Mouse (Mus musculus) kidney, postnatal 4 days (tissue): Measurements from ENCODE around the gene Gm5773.
"Not testable (repeated sequence)": the region's sequence is repeated elsewhere in the genome, so short reads cannot be mapped to it uniquely, and the experiment has no call there.

ENCODE experiments used
- DNase-seq, 2 experiments: peaks; one replicate each; pipeline ENCODE4 v3.0.0; 2021; ENCODE audit warnings: mixed read lengths in 2 of 2

Gene Gm5773

DNA sequence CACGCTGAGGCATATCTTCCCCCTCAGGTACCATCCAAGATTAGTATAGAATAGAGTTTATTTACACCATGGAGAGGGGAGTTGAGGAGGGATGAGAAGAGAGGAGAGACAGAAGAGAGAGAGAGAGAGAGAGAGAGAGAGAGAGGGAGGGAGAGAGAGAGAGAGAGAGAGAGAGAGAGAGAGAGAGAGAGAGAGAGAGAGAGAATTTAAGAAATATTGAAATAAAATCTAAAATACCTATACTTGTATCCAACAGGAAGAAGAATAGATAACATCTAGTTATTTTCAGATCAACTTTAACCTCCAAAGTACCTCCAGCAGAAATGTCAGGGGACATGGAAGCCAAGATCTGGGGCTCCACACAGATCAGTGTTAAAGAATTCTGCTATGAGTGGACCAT, at the start of gene Gm5773:
Gm5773 (plus strand) TSS at position 301 of the 400 bp plus-strand sequence.
- DNase-seq = not testable (repeated sequence)

DNA sequence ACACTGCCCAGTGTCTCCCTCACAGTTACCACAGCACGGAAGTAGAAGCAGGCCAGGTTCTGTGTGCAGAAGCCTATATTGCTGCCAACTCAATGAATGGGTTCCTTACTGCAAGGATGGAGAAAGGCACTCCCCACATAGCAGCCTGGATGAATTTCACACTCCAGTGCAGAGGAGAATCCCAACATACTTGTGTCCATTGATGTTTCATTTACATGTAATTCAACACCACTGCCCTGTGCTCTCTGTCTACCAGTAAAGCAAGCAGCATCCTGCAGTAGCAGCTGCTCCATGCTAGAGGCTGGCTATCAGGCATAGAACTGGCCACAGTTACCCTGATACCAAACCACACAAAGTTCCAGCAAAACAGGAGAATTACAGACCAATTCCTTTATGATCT, 27.3 kb upstream of the Gm5773 start:
- DNase-seq = not testable (repeated sequence)

DNA sequence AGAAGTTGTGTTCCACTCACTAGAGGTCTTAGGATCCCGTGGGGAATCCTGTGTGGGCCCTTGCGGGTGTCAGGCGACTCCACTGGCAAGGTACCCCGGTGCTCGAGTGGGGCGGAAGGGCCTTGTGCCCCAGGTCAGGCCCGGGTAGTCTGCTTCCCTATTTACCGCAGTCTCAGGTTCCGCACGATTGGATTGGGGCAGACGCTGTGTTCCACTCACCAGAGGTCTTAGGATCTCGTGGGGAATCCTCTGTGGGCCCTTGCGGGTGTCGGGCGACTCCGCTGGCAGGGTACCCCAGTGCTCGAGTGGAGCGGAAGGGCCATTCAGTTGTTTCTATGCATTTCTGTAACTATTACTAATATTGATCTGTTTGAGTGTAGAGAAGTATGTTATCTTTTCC, 18.8 kb upstream of the Gm5773 start:
- DNase-seq = not testable (repeated sequence)

DNA sequence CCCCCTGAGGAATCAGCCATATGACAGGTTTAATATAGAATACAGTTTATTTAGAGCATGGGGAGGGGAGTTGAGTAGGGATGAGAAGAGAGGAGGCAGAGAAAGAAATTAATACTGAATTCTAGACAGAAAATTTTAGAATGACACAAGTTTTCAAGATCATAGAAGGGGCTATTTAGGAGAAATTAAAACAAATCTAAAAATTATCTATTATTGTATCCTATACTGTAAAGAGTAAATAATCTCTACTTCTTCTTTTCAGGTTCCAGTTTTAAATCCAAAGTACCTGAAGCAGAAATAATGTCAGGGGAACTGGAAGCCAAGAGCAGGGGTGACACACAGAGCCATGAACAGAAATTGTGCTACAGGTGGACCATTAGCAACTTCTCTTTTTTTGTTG, 23.3 kb downstream of the Gm5773 start, which contains the start of gene Tdpoz4:
Tdpoz4 (plus strand) TSS at position 301 of the 400 bp plus-strand sequence.
- not testable (repeated sequence) for DNase-seq

DNA sequence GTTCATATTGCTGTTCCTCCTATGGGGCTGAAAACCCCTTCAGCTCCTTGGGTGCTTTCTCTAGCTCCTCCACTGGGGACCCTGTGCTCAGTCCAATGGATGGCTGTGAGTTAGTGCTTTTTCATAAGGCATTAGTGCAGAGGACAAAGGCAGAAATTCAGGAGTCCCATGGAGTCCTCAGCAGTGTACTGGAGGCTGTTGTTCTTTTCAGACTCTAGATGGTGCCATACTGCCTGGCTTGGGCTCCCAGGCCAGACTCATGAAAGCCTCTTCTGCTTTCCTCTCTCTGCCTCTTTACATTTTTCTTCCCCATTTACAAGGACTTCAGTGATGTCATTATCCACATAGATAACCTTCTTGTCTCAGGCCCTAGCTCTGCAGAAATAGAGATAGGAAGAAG, 40.5 kb downstream of the Gm5773 start:
- not testable (repeated sequence) for DNase-seq
